Mouse (Mus musculus) layer of hippocampus, adult 2 months (tissue): ENCODE results near the gene Stox2. TPM values are rescaled to one million over a fixed set of nuclear protein-coding genes. Genes with fewer than 3 reads are reported as not detected.

Experiments
- DNase-seq, 2 experiments: peaks; one replicate each; pipeline ENCODE4 v3.0.0; 2022; ENCODE audit warnings: low spot score in 2 of 2
- H3K27ac ChIP-seq: fragments of 200-600 bp; 2 replicates; pipeline ENCODE4 v1.8.1; 2022
- H3K4me3 ChIP-seq: fragments of 200-600 bp; 2 replicates; pipeline ENCODE4 v1.8.1; 2022; ENCODE audit warnings: mild to moderate bottlenecking
- CTCF ChIP-seq: fragments of 200-600 bp; conservative IDR thresholded peaks from 2 replicates; pipeline ENCODE4 v1.8.1; 2022; ENCODE audit warnings: antibody characterized with exemption, mild to moderate bottlenecking, moderate library complexity
- total RNA-seq, 2 experiments: library from RNA; stranded (reverse); gene quantifications; 2 replicates each; pipeline ENCODE4 v1.2.3; 2021

Stox2 gene
- total RNA-seq, 2 experiments from 2014 or later: 85.3 to 86.3 TPM

DNA sequence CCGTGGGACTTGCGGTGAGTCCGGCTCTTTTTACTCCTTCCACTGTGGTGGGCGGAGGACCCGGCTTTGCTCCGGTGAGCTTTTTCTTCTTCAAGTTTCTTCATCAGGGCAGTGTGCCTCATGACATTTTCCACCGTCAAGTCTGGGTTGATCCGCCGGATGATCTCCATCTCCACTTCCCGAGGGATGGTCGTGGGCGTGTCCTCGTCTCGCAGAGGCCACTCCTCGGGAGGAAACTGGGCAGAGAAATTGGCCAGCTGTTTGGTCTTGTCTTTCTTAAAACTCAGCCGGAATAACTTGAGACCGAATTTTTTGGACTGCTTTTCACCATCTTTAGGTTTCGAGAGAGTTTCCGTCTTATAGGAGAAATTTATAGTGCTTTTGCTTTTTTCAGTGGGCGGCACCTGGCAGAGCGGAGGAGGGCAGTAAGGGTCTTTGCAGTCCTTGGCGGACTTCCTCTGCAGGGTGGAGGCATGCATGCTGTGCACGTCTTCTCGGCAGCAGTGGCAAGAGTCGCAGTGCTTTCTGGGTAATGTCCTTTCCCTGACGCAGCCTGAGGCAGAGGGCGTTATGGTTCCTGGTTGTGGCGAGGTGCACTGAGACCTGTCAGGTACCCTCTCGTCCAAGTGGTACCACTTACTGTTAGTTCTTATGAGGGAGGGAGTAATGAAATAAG, 252.7 kb downstream of the Stox2 start:
- no peak overlapping the region for H3K27ac ChIP-seq
- TF ChIP-seq CTCF: no peak
- DNase-seq: no peak
- H3K4me3 ChIP-seq: no peak overlapping the region

- no peak for TF ChIP-seq CTCF
Measured at GRCm38 (mm10) chr8:47191444-47192365, 254.5 kb downstream of the Stox2 start.

DNA sequence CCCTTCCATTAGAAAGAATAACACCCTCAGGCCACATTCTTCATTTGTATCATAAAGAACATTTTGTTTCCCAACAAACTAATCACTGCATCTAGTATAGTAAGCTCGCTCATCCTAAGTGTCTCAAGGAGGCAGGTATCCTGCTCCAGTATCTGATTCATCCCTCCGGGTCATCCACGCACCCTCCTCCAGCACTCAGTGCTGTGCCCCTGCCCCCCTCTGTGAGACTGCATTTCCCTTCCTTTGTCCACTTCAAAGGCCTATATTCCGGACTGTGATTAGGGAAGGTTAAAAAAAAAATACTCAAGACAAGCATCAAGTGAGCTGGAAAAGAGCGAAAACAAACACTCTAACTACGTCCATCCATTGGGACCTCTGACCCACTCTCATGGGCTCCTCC, 260.8 kb downstream of the Stox2 start:
- no peak for TF ChIP-seq CTCF
- H3K27ac ChIP-seq: no peak overlapping the region
- no peak for DNase-seq

More at GRCm38 (mm10) chr8:47191444-47192365, 254.5 kb downstream of the Stox2 start:
- H3K27ac ChIP-seq: no peak overlapping the region
- no peak overlapping the region for H3K4me3 ChIP-seq
- DNase-seq: no peak

DNA sequence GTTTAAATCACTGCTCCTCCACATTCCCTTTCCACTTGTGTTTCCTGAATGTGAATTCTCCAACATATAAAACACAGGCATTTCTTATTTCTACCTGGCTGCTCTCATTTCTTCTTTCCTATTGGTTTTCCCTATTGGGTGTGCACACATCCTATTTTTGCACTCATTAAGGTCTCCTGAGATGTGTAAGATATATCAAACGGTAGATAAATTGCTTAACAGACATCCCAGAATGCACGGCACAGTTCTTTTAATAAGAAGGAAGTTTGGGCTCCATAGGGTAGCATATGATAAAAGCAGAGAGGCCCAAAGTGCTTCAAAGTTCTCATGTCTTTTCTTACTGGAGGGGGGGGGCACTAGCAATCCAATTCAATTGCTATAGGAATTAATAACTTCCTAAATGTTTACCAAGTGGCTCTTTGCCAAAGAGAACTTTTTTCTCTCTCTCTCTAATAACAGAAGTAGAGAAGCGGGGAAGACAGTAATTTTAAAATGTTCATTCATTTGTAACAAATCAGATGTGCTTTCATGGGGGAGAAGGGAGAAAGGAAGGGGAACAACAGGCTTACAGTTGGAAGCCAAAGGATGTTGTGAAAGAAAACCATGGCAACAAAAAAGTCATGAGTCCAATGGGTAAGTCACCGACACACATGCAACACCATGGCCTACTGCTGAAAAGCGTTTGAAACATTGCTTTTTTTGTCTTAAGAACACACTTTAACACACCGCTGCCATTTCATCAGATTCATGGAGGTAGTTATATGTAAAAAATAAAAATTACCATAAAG, 263.2 kb downstream of the Stox2 start:
- no peak overlapping the region for H3K4me3 ChIP-seq
- H3K27ac ChIP-seq: no peak overlapping the region
- no peak for DNase-seq
- no peak for TF ChIP-seq CTCF

More for the DNA sequence above, 260.8 kb downstream of the Stox2 start:
- H3K4me3 ChIP-seq: no peak overlapping the region

DNA sequence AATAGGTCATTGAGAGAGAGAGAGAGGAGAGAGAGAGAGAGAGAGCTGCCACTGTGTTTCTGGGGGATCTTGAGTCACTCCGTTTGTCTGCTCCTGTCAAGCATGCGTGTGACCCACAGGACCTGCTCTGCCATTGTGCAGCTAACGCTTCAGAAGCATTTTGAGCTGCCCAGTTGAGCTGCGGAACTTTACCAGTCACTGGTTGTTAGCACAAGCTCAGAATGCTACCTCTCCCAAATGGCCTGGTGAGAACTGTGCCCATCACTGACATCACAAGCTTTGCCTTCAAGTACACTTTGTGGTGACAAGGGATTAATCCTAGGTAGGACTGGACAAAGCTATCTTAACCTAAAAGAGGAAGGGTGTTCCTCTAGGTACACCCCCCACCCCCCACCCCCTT, 263.9 kb downstream of the Stox2 start:
- DNase-seq: no peak
- TF ChIP-seq CTCF: no peak
- Histone ChIP-seq H3K4me3 (no peak overlapping the region), H3K27ac (no peak overlapping the region)

- Histone ChIP-seq H3K27ac (no peak overlapping the region), H3K4me3 (no peak overlapping the region)
- no peak for DNase-seq
- TF ChIP-seq CTCF: no peak
Measured at GRCm38 (mm10) chr8:47181032-47181698, 265.0 kb downstream of the Stox2 start.

DNA sequence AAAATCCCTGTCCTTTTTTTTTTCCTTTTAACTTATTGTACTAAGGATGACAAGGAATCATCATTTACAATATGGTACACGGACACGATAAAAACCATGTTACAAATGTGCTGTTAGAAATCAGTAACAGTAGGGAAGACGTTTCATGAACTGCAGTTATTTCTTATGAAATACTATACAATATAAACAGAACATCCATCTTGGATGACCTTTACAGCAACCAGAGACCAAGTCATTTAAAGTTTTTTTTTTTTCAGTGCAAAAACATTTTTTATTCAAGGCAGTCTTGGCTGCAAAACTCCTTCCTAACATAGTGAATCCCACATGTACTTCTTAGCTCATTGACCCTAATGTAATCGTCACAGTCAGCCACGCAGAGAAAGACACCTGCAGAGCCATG, 266.0 kb downstream of the Stox2 start:
- TF ChIP-seq CTCF: no peak
- Histone ChIP-seq H3K4me3 (no peak overlapping the region), H3K27ac (no peak overlapping the region)
- DNase-seq: no peak

DNA sequence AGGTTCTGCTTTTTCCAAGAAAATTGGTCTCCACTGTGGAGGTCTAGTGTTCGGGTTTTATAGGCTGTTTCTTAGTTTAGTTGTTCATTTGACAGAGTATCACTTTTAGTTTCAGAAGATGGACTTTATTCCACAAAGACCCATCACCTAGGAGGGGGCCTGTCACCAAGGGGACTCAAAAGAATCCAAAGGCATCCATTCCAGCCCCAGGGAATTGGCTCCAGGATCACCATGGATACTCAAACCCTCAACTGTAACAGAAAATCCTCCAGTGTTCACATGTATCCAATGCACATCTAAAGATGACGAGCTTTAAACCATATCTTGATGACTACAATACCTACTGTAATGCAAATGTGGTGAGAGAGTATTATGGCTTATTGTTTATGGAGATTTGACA, 267.4 kb downstream of the Stox2 start:
- no peak for DNase-seq
- no peak overlapping the region for H3K4me3 ChIP-seq
- no peak overlapping the region for H3K27ac ChIP-seq
- TF ChIP-seq CTCF: no peak

DNA sequence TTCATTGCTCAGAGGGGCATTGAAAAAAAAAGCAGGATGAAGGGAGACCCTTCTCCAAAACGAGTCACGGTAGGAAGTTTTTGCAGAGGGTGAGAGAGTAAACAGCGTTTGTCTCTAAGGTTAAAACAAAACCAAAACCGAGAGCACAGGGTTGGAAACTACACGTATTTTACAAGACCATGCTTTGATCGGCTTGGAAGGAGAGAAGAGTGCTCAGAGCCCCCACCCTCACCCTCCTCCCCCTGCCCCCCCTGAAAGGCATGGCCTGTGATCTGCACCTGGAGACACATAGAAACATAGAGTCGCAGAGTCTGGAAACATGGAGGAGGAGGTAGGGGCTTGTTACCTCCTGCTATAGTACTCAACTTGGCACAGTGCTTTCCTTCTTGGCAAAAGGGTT, 272.3 kb downstream of the Stox2 start:
- no peak overlapping the region for H3K27ac ChIP-seq
- no peak for DNase-seq
- H3K4me3 ChIP-seq: no peak overlapping the region
- no peak for TF ChIP-seq CTCF

DNA sequence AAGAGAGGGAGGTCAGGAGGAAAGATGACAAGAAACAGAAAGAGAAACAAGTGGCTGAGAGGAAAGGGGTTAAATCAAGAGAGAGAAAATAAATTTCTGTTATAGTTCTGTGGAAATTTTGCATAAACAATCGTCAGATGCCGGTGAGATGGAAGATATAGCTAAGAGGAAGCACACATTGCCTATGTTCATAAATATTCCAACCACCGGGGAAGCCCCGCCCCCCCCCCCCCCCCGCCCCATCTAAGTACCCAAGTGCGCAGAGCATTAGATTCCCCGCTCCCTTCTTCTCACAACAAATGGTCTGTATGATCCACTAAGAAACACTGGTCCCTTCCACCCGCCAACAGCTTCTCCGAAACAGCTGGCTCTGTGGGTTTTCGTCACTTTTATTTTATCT, 273.3 kb downstream of the Stox2 start:
- no peak for TF ChIP-seq CTCF
- no peak overlapping the region for H3K27ac ChIP-seq
- no peak for DNase-seq
- H3K4me3 ChIP-seq: no peak overlapping the region

DNA sequence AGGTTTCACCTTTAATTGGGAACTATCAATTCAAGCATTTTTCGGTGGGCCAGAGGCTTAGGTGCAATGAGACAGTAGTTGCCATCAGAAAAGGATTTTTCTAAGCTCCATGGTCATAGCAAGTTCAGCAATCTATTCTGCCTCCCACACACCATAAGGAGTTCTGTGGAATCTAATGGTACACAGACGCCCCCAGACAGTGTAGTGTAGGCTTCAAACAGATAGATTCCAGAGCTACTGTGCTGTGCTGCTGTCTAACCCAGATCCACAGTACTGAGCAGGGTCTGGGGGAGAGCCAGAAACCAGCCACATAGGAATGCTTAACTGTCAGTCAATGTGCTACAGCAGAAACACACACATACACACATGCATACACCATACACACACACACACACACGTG, 285.5 kb downstream of the Stox2 start:
- no peak overlapping the region for H3K4me3 ChIP-seq
- peak overlapping the region; percentile 62 for H3K27ac ChIP-seq
- TF ChIP-seq CTCF: no peak
- peak; percentile 53 to 72 for DNase-seq

DNA sequence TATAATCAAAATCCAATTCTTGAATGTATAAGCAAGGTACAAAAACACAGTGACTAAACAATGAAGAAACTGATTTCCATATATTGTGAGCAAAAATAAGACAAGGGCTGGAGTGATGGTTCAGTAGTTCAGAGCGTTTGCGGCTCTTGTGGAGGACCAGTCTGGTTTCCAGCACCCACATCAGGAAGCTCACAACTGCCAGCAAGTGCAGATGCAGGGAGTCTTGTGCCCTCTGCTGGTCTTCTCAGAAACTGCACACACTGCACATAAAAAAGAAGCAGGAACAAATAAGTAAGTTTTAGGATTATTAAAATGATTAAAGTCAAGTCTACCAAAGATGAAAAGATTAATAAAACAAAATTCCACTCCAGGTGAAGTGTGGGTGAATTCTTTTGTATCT, 291.6 kb downstream of the Stox2 start:
- no peak for DNase-seq
- no peak overlapping the region for H3K4me3 ChIP-seq
- H3K27ac ChIP-seq: no peak overlapping the region
- peak; percentile 58 for TF ChIP-seq CTCF
